Mouse (Mus musculus) brain, embryonic 14.5 days (tissue): Measurements from ENCODE around the gene Fam8a1.

Experiments used
- CTCF ChIP-seq: fragments of 200-500 bp; IDR thresholded peaks from 2 replicates; pipeline ENCODE4 v1.5.1; 2012; ENCODE audit warnings: inconsistent platforms, mild to moderate bottlenecking, moderate library complexity, borderline replicate concordance; ENCODE audit not compliant: insufficient read depth, insufficient read length; ENCODE audit errors: extremely low read depth
- POLR2A ChIP-seq: fragments of 200-500 bp; IDR thresholded peaks from 2 replicates; pipeline ENCODE4 v1.6.1; 2012; ENCODE audit warnings: mild to moderate bottlenecking, inconsistent platforms, borderline replicate concordance; ENCODE audit not compliant: poor library complexity, insufficient read depth, insufficient read length, severe bottlenecking; ENCODE audit errors: extremely low read depth

DNA sequence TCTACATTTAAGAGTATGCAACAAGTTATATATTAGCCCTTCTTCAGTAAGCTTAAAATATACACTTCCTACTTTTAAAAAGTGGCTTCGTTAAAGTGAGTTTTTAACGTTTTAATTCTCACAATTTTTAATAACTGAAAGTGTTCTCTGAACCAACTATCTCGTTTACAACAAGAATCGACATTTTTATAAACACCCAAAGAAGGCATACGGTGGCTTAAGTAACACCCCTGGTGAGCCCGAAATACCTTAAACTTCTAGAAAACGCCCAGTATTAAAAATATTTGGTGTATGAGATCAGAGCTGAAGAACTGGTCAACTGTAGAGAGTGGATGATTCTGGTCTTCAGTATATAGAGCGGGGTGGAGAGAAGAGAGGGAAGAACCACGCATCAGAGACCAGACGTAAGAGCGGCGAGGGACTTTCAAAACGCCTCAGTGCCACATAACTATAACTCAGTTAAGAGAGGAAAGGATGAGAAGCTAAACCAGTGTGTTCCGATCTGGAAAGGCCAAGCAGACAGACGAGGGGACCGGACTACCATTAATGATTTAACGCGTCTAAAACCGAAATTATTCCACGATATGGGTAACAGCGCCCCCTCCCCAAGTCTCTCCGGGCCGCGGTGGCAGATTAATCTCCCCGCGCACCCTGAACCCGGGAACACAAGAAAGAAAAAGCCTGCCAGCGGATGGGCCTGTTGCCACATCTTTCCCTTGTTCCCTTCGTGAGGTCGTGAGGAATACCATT, 57.1 kb downstream of the Fam8a1 start:
- TF ChIP-seq POLR2A (no peak), CTCF (peak; percentile 9; the same call in 1 of the 2 replicates)
